Mouse (Mus musculus) thymus, adult 2 months (tissue): ENCODE data around the gene Ube2d2b.

ENCODE experiments used
- CTCF ChIP-seq: fragments of 200-500 bp; IDR thresholded peaks from 2 replicates; pipeline ENCODE4 v1.5.1; 2012; ENCODE audit warnings: mild to moderate bottlenecking, control low read depth, low read length, moderate library complexity, borderline replicate concordance; ENCODE audit not compliant: control insufficient read depth, poor library complexity, insufficient read depth; ENCODE audit errors: extremely low read depth
- POLR2A ChIP-seq: fragments of 200-500 bp; IDR thresholded peaks from 2 replicates; pipeline ENCODE4 v1.6.1; 2012; ENCODE audit warnings: mild to moderate bottlenecking, low read length, control low read depth, moderate library complexity; ENCODE audit not compliant: control insufficient read depth, poor library complexity, insufficient read depth; ENCODE audit errors: extremely low read depth

- TF ChIP-seq CTCF (no peak), POLR2A (no peak)
Measured at GRCm38 (mm10) chr5:107840549-107841238, 10.8 kb downstream of the Ube2d2b start.
